Mouse (Mus musculus): ENCODE results near the gene Rtkn2. TPM values are rescaled to one million over a fixed set of nuclear protein-coding genes. Genes with fewer than 3 reads are reported as not detected.
A peak's percentile ranks its signal among the peaks of the same experiment; 100 is the strongest.

Rtkn2 gene
- polyA plus RNA-seq, 1 experiment = 2.5 TPM

GRCm38 (mm10) chr10:68036368-68036980 is 57.1 kb downstream of the Rtkn2 start:
- Histone ChIP-seq H3K4me1 (ENCODE audit: control insufficient read depth, insufficient read depth, low read length) (no peaks in the 10 kb centered on the region), H3K27ac (ENCODE audit: control insufficient read depth, insufficient read depth, low read depth, low read length, poor library complexity) (no peak overlapping the region), H3K4me3 (replicated peaks; ENCODE audit: control insufficient read depth, low read depth, low read length) (no peak overlapping the region)
- 79% methylated on average over 17 of the region's 17 CpGs for WGBS
- TF ChIP-seq POLR2A (IDR thresholded peaks at IDR 0.05; ENCODE audit: borderline replicate concordance, control insufficient read depth, low read depth, low read length) (no peak), CTCF (IDR thresholded peaks at IDR 0.05; ENCODE audit: control insufficient read depth, insufficient read depth, low read length) (no peak)

- Histone ChIP-seq H3K27ac (ENCODE audit: control insufficient read depth, insufficient read depth, low read depth, low read length, poor library complexity) (no peak overlapping the region), H3K4me1 (ENCODE audit: control insufficient read depth, insufficient read depth, low read length) (no peaks in the 10 kb centered on the region), H3K4me3 (replicated peaks; ENCODE audit: control insufficient read depth, low read depth, low read length) (no peak overlapping the region)
- WGBS = 87% methylated on average over 8 of the region's 8 CpGs
- TF ChIP-seq CTCF (IDR thresholded peaks at IDR 0.05; ENCODE audit: control insufficient read depth, insufficient read depth, low read length) (no peak), POLR2A (IDR thresholded peaks at IDR 0.05; ENCODE audit: borderline replicate concordance, control insufficient read depth, low read depth, low read length) (no peak)
Measured at GRCm38 (mm10) chr10:68038997-68039624, 59.7 kb downstream of the Rtkn2 start.

DNA sequence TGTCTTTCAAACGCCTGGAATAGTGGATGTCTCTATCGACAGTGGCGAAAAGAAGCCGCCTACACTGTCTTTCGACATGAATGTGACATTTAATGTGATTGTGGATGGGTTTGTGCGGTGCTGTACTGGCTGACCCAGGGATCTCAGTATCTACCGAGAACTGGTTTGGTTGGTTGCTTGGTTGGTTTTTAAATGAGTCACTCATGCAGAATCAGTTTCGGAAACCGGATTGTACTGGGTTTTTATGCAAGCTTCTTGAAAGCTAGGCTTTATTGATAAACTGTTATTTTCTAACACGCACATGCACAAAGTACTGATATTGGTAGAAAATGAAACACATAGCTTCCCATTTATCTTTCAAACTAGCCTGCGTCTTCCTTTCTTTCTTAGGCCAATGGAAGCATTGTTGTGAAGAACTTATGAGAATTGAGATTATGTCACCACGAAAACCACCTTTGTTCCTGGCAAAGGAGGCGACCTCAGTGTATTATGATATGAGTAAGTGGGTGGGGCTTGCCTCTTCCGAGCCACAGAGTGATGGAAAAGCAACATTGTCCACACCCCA is 60.4 kb downstream of the Rtkn2 start:
- TF ChIP-seq CTCF (IDR thresholded peaks at IDR 0.05; ENCODE audit: control insufficient read depth, insufficient read depth, low read length) = no peak
- TF ChIP-seq POLR2A (IDR thresholded peaks at IDR 0.05; ENCODE audit: borderline replicate concordance, control insufficient read depth, low read depth, low read length) = no peak
- H3K27ac ChIP-seq (ENCODE audit: control insufficient read depth, insufficient read depth, low read depth, low read length, poor library complexity) = no peak overlapping the region
- no peaks in the 10 kb centered on the region for H3K4me1 ChIP-seq (ENCODE audit: control insufficient read depth, insufficient read depth, low read length)
- WGBS = 78% methylated on average over 14 of the region's 14 CpGs
- H3K4me3 ChIP-seq (replicated peaks; ENCODE audit: control insufficient read depth, low read depth, low read length) = no peak overlapping the region

DNA sequence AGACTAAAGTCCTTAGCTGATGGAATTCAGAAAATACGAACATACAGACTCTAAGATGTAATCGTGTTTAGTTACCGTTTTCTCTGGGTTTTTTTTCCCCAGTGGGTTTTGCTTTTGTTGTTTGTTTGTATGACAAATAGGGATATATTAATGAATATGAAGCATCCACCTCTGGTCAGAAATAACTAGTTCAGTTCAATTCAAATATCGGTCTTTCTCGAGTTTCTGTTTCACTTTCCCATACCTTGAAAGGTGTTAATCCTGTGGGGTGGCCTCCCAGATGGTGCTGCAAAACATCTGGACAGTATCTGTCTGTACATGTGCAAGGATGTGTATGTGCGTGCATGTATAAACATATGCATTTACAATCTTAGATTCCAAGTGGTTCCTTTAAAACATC is 61.0 kb downstream of the Rtkn2 start:
- 83% methylated on average over 6 of the region's 6 CpGs for WGBS
- H3K4me1 ChIP-seq (ENCODE audit: control insufficient read depth, insufficient read depth, low read length) = no peaks in the 10 kb centered on the region
- no peak overlapping the region for H3K4me3 ChIP-seq (replicated peaks; ENCODE audit: control insufficient read depth, low read depth, low read length)
- TF ChIP-seq POLR2A (IDR thresholded peaks at IDR 0.05; ENCODE audit: borderline replicate concordance, control insufficient read depth, low read depth, low read length) (no peak), CTCF (IDR thresholded peaks at IDR 0.05; ENCODE audit: control insufficient read depth, insufficient read depth, low read length) (no peak)
- H3K27ac ChIP-seq (ENCODE audit: control insufficient read depth, insufficient read depth, low read depth, low read length, poor library complexity) = no peak overlapping the region

GRCm38 (mm10) chr10:68043973-68044372 is 64.6 kb downstream of the Rtkn2 start:
- H3K4me3 ChIP-seq (replicated peaks; ENCODE audit: control insufficient read depth, low read depth, low read length) = no peak overlapping the region
- H3K27ac ChIP-seq (ENCODE audit: control insufficient read depth, insufficient read depth, low read depth, low read length, poor library complexity) = no peak overlapping the region
- no peaks in the 10 kb centered on the region; the same call in 1 of the 2 replicates for H3K4me1 ChIP-seq (ENCODE audit: control insufficient read depth, insufficient read depth, low read length)
- TF ChIP-seq POLR2A (IDR thresholded peaks at IDR 0.05; ENCODE audit: borderline replicate concordance, control insufficient read depth, low read depth, low read length) = no peak
- TF ChIP-seq CTCF (IDR thresholded peaks at IDR 0.05; ENCODE audit: control insufficient read depth, insufficient read depth, low read length) = no peak
- 69% methylated on average over 6 of the region's 6 CpGs for WGBS

GRCm38 (mm10) chr10:68044864-68045263 is 65.5 kb downstream of the Rtkn2 start:
- Histone ChIP-seq H3K4me1 (ENCODE audit: control insufficient read depth, insufficient read depth, low read length) (no peaks in the 10 kb centered on the region; the same call in 1 of the 2 replicates), H3K4me3 (replicated peaks; ENCODE audit: control insufficient read depth, low read depth, low read length) (no peak overlapping the region), H3K27ac (ENCODE audit: control insufficient read depth, insufficient read depth, low read depth, low read length, poor library complexity) (no peak overlapping the region)
- 84% methylated on average over 8 of the region's 8 CpGs for WGBS
- no peak for TF ChIP-seq POLR2A (IDR thresholded peaks at IDR 0.05; ENCODE audit: borderline replicate concordance, control insufficient read depth, low read depth, low read length)
- TF ChIP-seq CTCF (IDR thresholded peaks at IDR 0.05; ENCODE audit: control insufficient read depth, insufficient read depth, low read length) = no peak

- 57% methylated on average over 8 of the region's 8 CpGs for WGBS
- Histone ChIP-seq H3K27ac (ENCODE audit: control insufficient read depth, insufficient read depth, low read depth, low read length, poor library complexity) (0 out of 2 replicates have a peak overlapping the region, but pooled peaks have one; percentile 4), H3K4me1 (ENCODE audit: control insufficient read depth, insufficient read depth, low read length) (no peaks in the 10 kb centered on the region; the same call in 1 of the 2 replicates), H3K4me3 (replicated peaks; ENCODE audit: control insufficient read depth, low read depth, low read length) (no peak overlapping the region)
- TF ChIP-seq CTCF (IDR thresholded peaks at IDR 0.05; ENCODE audit: control insufficient read depth, insufficient read depth, low read length) (no peak), POLR2A (IDR thresholded peaks at IDR 0.05; ENCODE audit: borderline replicate concordance, control insufficient read depth, low read depth, low read length) (no peak)
Measured at GRCm38 (mm10) chr10:68048641-68049305, 69.4 kb downstream of the Rtkn2 start.

GRCm38 (mm10) chr10:68050882-68051281 is 71.5 kb downstream of the Rtkn2 start:
- WGBS = 89% methylated on average over 13 of the region's 13 CpGs
- TF ChIP-seq CTCF (IDR thresholded peaks at IDR 0.05; ENCODE audit: control insufficient read depth, insufficient read depth, low read length) (no peak), POLR2A (IDR thresholded peaks at IDR 0.05; ENCODE audit: borderline replicate concordance, control insufficient read depth, low read depth, low read length) (no peak)
- H3K27ac ChIP-seq (ENCODE audit: control insufficient read depth, insufficient read depth, low read depth, low read length, poor library complexity) = no peak overlapping the region
- H3K4me1 ChIP-seq (ENCODE audit: control insufficient read depth, insufficient read depth, low read length) = no peaks in the 10 kb centered on the region; the same call in 1 of the 2 replicates
- H3K4me3 ChIP-seq (replicated peaks; ENCODE audit: control insufficient read depth, low read depth, low read length) = no peak overlapping the region
